Mouse (Mus musculus) bone marrow macrophage, adult 2 months (primary cell): ENCODE results near the gene Dnajb8.

ENCODE experiments used
- CTCF ChIP-seq: IDR thresholded peaks from 2 replicates; pipeline ENCODE4 v1.5.1; 2012; ENCODE audit warnings: low read depth, mild to moderate bottlenecking, low read length, moderate library complexity
- POLR2A ChIP-seq: IDR thresholded peaks from 2 replicates; pipeline ENCODE4 v1.6.1; 2012; ENCODE audit warnings: mild to moderate bottlenecking, low read depth, low read length, borderline replicate concordance

DNA sequence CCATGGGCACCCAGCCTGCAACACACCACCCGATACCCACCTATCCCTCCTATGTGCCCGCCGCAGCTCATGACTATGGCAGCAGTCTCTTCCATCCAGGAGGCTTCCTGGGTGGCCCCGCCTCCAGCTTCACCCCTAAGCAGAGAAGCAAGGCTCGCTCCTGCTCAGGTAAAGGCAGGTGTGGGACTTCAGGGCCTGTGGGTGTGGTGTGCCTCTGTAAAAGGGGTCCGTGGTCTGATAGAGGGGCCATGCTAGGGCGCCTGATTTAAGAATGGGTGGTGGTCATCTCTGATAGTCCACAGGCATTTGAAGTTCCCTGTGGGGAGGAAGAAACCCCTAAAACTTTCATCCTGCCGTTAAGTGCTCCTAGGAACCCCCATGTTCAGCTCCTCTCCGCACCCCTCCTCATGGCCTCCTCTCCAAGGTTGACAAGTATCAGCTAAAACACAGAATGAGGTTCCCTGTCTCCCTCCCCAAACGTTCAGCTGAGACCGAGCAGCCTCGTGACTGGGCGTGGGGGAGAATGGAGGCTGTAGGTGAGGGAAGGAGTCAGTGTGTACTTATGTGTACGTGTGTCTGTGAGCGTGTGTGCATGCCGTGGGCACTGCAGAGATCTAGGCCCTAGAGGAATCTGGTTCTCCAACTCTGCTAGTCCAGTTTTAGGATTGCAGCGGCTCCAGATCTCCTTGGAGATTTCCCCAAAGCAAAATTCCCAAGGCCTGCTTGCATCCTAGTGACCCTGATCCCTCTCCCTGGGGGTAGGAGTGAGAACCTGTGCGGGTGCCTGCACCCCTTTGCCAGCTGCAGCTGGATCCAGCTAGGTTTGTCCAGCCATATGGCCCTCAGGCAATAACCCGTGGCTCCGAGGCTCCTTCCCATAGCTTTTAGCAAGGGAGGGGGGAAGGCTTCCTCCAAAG is 21.1 kb upstream of the Dnajb8 start:
- TF ChIP-seq CTCF (no peak), POLR2A (no peak)
